Mouse (Mus musculus) heart, adult 2 months (tissue): ENCODE measurements around the gene Zbtb7b. TPM values are rescaled to one million over a fixed set of nuclear protein-coding genes. Genes with fewer than 3 reads are reported as not detected.
A peak's percentile ranks its signal among the peaks of the same experiment; 100 is the strongest.

Source experiments
- DNase-seq, 2 experiments: peaks; one replicate each; pipeline ENCODE4 v3.0.0; 2021
- H3K27ac ChIP-seq: fragments of 200-600 bp; 2 replicates; pipeline ENCODE4 v1.8.1; 2022
- H3K27me3 ChIP-seq: fragments of 200-500 bp; 2 replicates; pipeline ENCODE4 v1.6.1; 2012; ENCODE audit warnings: mild to moderate bottlenecking, low read length, inconsistent platforms, mixed read lengths; ENCODE audit not compliant: control insufficient read depth, insufficient read depth
- H3K36me3 ChIP-seq: fragments of 200-500 bp; 2 replicates; pipeline ENCODE4 v1.6.1; 2012; ENCODE audit warnings: low read length, inconsistent platforms; ENCODE audit not compliant: control insufficient read depth, insufficient read depth
- H3K4me1 ChIP-seq: fragments of 200-500 bp; 2 replicates; pipeline ENCODE4 v1.6.1; 2011; ENCODE audit warnings: low read length; ENCODE audit not compliant: control insufficient read depth, insufficient read depth
- H3K4me3 ChIP-seq: fragments of 200-600 bp; 2 replicates; pipeline ENCODE4 v1.8.1; 2022
- H3K79me2 ChIP-seq: fragments of 200-500 bp; replicated peaks from 2 replicates; pipeline ENCODE4 v1.6.1; 2012; ENCODE audit warnings: mild to moderate bottlenecking, inconsistent platforms, low read length, moderate library complexity, mixed read lengths; ENCODE audit not compliant: control insufficient read depth, insufficient read depth
- H3K9ac ChIP-seq: fragments of 200-500 bp; 2 replicates; pipeline ENCODE4 v1.6.1; 2012; ENCODE audit warnings: low read depth, mild to moderate bottlenecking, control low read depth, inconsistent platforms, low read length, mixed read lengths
- CTCF ChIP-seq: fragments of 200-600 bp; IDR thresholded peaks from 2 replicates; pipeline ENCODE4 v1.8.1; 2022; ENCODE audit warnings: antibody characterized with exemption, mild to moderate bottlenecking, moderate library complexity
- EP300 ChIP-seq: fragments of 200-500 bp; IDR thresholded peaks from 2 replicates; pipeline ENCODE4 v1.6.1; 2011; ENCODE audit warnings: low read depth, low read length, control low read depth; ENCODE audit not compliant: insufficient read depth
- POLR2A ChIP-seq: fragments of 200-500 bp; IDR thresholded peaks from 2 replicates; pipeline ENCODE4 v1.6.1; 2011; ENCODE audit warnings: mild to moderate bottlenecking, low read depth, low read length, control low read depth; ENCODE audit not compliant: insufficient read depth
- WGBS: fragments of 180-500 bp; shearing (Covaris S2); methylation state at CpG from one replicate; pipeline ENCODE4 v1.1.7; 2018; 5-methylcytosine and 5-hydroxymethylcytosine counted together
- intact Hi-C: fragments of 180-260 bp; cut with DNase I; formaldehyde crosslinking; loops from one replicate; pipeline ENCODE4 v1.15.1; 2025
- polyA plus RNA-seq: library from polyadenylated mRNA; depleted of rRNA; stranded (reverse); fragments of >200 nt; gene quantifications from 2 replicates; pipeline ENCODE4 v1.2.3, GENCODE M21; 2012
- total RNA-seq, 2 experiments: library from RNA; stranded (reverse); gene quantifications; 2 replicates each; pipeline ENCODE4 v1.2.3; 2021

The Zbtb7b gene
- total and polyA plus RNA-seq, 3 experiments = 20.5 to 23.4 (median 21.5) TPM

- DNase-seq = no peak
- peaks cover 8% of the 10 kb centered on the region for H3K4me1 ChIP-seq
- no peak overlapping the region for H3K9ac ChIP-seq
- no peak overlapping the region for H3K27ac ChIP-seq
- TF ChIP-seq EP300 = no peak
- no peak for TF ChIP-seq POLR2A
- TF ChIP-seq CTCF = no peak
- no peaks in the 10 kb centered on the region for H3K27me3 ChIP-seq
- intact Hi-C loops = no loop called here
- H3K4me3 ChIP-seq = no peak overlapping the region
- peaks cover 2% of the 10 kb centered on the region; the same call in 1 of the 2 replicates for H3K79me2 ChIP-seq
- no peaks in the 10 kb centered on the region for H3K36me3 ChIP-seq
- WGBS = 93% methylated on average over 8 of the region's 8 CpGs
Observed at GRCm38 (mm10) chr3:89416158-89416557, 21.6 kb upstream of the Zbtb7b start.

- peak within 1 kb of the TSS; percentile 79 for H3K9ac ChIP-seq
- peak within 1 kb of the TSS; percentile 72 for H3K4me3 ChIP-seq
- no peaks in the 10 kb centered on the region for H3K27me3 ChIP-seq
- DNase-seq = peak; percentile 97 to 99
- peak within 1 kb of the TSS; percentile 91 for H3K27ac ChIP-seq
- WGBS = 3% methylated on average over 28 of the region's 28 CpGs
- H3K36me3 ChIP-seq = no peaks in the 10 kb centered on the region
- intact Hi-C loops = loop anchor here (5.0 kb wide), 1 partner anchor 46 kb away; no protein-coding TSS in a partner anchor
- H3K79me2 ChIP-seq = 0 out of 2 replicates have a peak, but pooled peaks cover 2% of the 10 kb centered on the region
- peaks cover 2% of the 10 kb centered on the region; the same call in 1 of the 2 replicates for H3K4me1 ChIP-seq
- TF ChIP-seq CTCF (no peak), EP300 (peak; percentile 77)
Observed at GRCm38 (mm10) chr3:89411490-89412393, 17.2 kb upstream of the Zbtb7b start, which contains the start of gene Flad1. Gene Flad1 (minus strand): TSS chr3:89411870.

GRCm38 (mm10) chr3:89410864-89411263 is 16.3 kb upstream of the Zbtb7b start:
- Histone ChIP-seq H3K27me3 (no peaks in the 10 kb centered on the region), H3K27ac (peak overlapping the region; percentile 91), H3K4me3 (peak overlapping the region; percentile 72), H3K9ac (peak overlapping the region; percentile 79; the same call in 1 of the 2 replicates), H3K36me3 (no peaks in the 10 kb centered on the region), H3K4me1 (peaks cover 2% of the 10 kb centered on the region; the same call in 1 of the 2 replicates), H3K79me2 (no peaks in the 10 kb centered on the region)
- no peak for DNase-seq
- 66% methylated on average over 10 of the region's 10 CpGs for WGBS
- no peak for TF ChIP-seq POLR2A
- TF ChIP-seq CTCF = no peak
- TF ChIP-seq EP300 = no peak
- intact Hi-C loops = loop anchor here (5.0 kb wide), 1 partner anchor 46 kb away; no protein-coding TSS in a partner anchor

GRCm38 (mm10) chr3:89409701-89410100 is 15.1 kb upstream of the Zbtb7b start:
- Histone ChIP-seq H3K79me2 (no peaks in the 10 kb centered on the region), H3K4me3 (no peak overlapping the region), H3K27me3 (no peaks in the 10 kb centered on the region), H3K9ac (no peak overlapping the region), H3K27ac (no peak overlapping the region), H3K4me1 (peaks cover 2% of the 10 kb centered on the region; the same call in 1 of the 2 replicates), H3K36me3 (no peaks in the 10 kb centered on the region)
- TF ChIP-seq CTCF = no peak
- TF ChIP-seq POLR2A = no peak
- TF ChIP-seq EP300 = no peak
- DNase-seq = no peak
- intact Hi-C loops = loop anchor here (1.0 to 5.0 kb wide), 2 partner anchors 14 to 48 kb away; no protein-coding TSS in a partner anchor
- WGBS = 84% methylated on average over 3 of the region's 3 CpGs

- no peak for DNase-seq
- no peak overlapping the region for H3K4me3 ChIP-seq
- WGBS = 72% methylated on average over 16 of the region's 16 CpGs
- no peaks in the 10 kb centered on the region for H3K79me2 ChIP-seq
- TF ChIP-seq POLR2A = no peak
- no peak for TF ChIP-seq CTCF
- TF ChIP-seq EP300 = no peak
- peaks cover 2% of the 10 kb centered on the region; the same call in 1 of the 2 replicates for H3K4me1 ChIP-seq
- no peaks in the 10 kb centered on the region for H3K27me3 ChIP-seq
- no peaks in the 10 kb centered on the region for H3K36me3 ChIP-seq
- intact Hi-C loops = no loop called here
- H3K27ac ChIP-seq = no peak overlapping the region
- H3K9ac ChIP-seq = no peak overlapping the region
Observed at GRCm38 (mm10) chr3:89408448-89408847, 13.9 kb upstream of the Zbtb7b start.

GRCm38 (mm10) chr3:89406887-89407286 is 12.3 kb upstream of the Zbtb7b start:
- Histone ChIP-seq H3K9ac (no peak overlapping the region), H3K27ac (no peak overlapping the region), H3K4me1 (peaks cover 2% of the 10 kb centered on the region; the same call in 1 of the 2 replicates), H3K79me2 (no peaks in the 10 kb centered on the region), H3K27me3 (no peaks in the 10 kb centered on the region), H3K36me3 (no peaks in the 10 kb centered on the region), H3K4me3 (no peak overlapping the region)
- DNase-seq = no peak
- intact Hi-C loops = no loop called here
- TF ChIP-seq POLR2A = no peak
- no peak for TF ChIP-seq EP300
- no peak for TF ChIP-seq CTCF
- WGBS = 81% methylated on average over 6 of the region's 6 CpGs
